Mouse (Mus musculus): ENCODE results near the gene Pate2. TPM values are rescaled to one million over a fixed set of nuclear protein-coding genes. Genes with fewer than 3 reads are reported as not detected.
"Not testable (repeated sequence)": the region's sequence is repeated elsewhere in the genome, so short reads cannot be mapped to it uniquely, and the experiment has no call there.

Pate2 gene
- polyA plus RNA-seq, 1 experiment from 2014 or later = 1.6 TPM

DNA sequence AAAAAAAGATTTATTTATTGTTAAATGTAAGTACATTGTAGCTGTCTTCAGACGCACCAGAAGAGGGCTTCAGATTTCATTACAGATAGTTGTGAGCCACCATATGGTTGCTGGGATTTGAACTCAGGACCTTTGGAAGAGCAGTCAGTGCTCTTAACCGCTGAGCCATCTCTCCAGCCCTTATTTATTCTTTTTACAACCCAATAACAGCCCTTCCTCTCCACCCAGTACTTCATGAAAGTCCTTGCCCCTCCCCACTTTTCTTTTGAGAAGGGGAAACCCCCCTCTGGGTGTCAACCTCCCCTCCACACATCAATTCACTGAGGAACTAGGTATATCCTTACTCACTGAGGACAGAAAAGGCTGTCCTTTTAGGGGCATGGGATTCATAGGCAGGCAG, 46.7 kb downstream of the Pate2 start:
- H3K36me3 ChIP-seq; ATAC-seq (ENCODE audit: low read depth); H3K27ac ChIP-seq (replicated peaks); H3K4me2 ChIP-seq; H3K27me3 ChIP-seq; H3K9me3 ChIP-seq; H3K9ac ChIP-seq; H3K4me3 ChIP-seq; H3K4me1 ChIP-seq (replicated peaks): not testable (repeated sequence)
- 61% methylated on average over 2 of the region's 2 CpGs for WGBS

DNA sequence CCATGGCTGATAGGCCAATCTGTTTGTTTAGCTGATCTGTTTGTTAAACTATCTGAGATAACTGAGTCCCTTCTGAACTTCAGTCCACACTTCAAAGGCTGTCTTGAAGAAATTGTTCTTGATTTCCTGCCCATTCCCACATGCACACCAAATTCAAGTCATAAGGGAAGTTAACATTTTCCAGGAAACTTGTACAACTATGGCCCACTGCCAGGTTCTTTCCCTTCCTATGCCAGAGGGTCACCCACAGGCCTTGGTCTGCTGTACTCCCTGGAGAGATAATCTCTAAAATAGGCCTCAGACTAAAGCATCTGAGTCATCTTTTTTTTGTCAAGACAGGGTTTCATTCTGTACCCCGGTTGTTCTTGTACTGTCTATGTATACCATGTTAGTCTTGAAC, 62.9 kb downstream of the Pate2 start:
- Histone ChIP-seq H3K27me3 (no peaks in the 10 kb centered on the region), H3K27ac (replicated peaks) (no peak overlapping the region), H3K9me3 (no peaks in the 10 kb centered on the region), H3K4me3 (no peak overlapping the region), H3K4me2 (no peak overlapping the region), H3K36me3 (no peaks in the 10 kb centered on the region), H3K9ac (no peak overlapping the region), H3K4me1 (replicated peaks) (no peaks in the 10 kb centered on the region)
- WGBS = 85% methylated on average over 1 of the region's 1 CpGs
- ATAC-seq (ENCODE audit: low read depth) = no peak

DNA sequence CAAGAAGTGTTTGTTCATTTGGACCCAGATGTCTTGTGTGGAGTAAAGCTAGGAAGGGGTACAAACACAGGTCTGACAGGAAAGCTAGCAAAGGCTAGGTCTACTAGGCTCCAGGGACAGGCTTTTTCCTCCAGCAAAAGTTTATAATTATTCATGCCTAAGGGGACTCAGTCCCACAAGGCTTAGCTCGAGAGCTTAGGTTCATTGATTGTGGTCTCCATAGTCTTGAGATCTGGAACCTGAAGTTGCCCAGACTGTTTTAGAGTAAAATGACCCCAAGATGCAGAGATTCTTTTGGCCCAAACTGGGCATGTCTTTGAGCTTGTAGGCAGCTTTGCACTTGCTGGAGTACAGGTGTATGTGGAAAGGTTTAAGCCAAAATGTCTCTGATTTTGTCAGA, 78.0 kb downstream of the Pate2 start, which contains the start of gene Pate3:
Gene Pate3, minus strand, starts transcription at position 101 of the 400 bp plus-strand sequence.
- no peak for ATAC-seq (ENCODE audit: low read depth)
- H3K4me1 ChIP-seq (replicated peaks) = no peaks in the 10 kb centered on the region
- no peaks in the 10 kb centered on the region for H3K27me3 ChIP-seq
- no peaks in the 10 kb centered on the region for H3K9me3 ChIP-seq
- H3K36me3 ChIP-seq = no peaks in the 10 kb centered on the region
- no peak within 1 kb of the TSS for H3K9ac ChIP-seq
- H3K4me3 ChIP-seq = no peak within 1 kb of the TSS
- WGBS = 79% methylated on average over 1 of the region's 1 CpGs
- no peak within 1 kb of the TSS for H3K27ac ChIP-seq (replicated peaks)
- H3K4me2 ChIP-seq = no peak within 1 kb of the TSS

DNA sequence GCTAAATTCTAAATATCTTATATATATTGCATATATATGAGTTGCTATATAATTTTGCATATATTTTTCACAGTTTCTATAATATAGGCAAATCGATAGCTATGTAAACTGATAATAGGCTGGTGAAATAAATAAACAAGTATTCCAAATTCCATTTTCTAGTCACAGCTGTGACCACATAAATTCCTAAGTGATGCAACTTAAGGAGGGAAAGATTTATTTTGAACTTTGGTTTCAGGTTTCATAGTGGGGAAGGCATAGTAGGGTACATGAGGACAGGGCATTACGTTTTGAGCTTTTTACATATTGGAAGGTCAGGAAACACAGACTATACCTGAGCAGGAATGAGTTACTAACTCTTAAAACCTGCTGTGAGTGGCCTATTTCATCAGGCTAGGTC, 103.5 kb downstream of the Pate2 start:
- no peak overlapping the region for H3K4me2 ChIP-seq
- 87% methylated on average over 2 of the region's 2 CpGs for WGBS
- no peak overlapping the region for H3K4me3 ChIP-seq
- H3K27me3 ChIP-seq = no peaks in the 10 kb centered on the region
- no peaks in the 10 kb centered on the region for H3K36me3 ChIP-seq
- no peaks in the 10 kb centered on the region for H3K4me1 ChIP-seq (replicated peaks)
- no peak overlapping the region for H3K9ac ChIP-seq
- no peak overlapping the region for H3K27ac ChIP-seq (replicated peaks)
- no peaks in the 10 kb centered on the region for H3K9me3 ChIP-seq
- no peak for ATAC-seq (ENCODE audit: low read depth)

DNA sequence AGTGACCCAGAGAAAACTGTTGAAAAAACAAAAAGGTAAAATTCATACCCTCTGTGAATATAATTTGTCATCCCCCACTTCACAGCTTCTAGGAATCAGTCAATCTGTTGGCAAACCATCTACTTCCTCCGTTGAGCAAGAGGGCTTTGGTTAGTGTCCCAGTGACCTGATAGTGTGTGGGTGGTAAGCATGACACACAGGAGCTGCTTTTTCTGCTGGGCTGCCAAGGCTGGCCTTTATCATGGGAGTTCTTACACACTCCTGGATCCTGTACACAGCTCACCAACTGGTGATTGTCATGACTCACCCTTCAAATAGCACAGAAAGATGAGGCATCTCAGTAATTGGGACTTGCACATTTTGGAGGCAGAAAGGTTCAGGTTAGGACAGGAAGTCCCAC, 116.9 kb downstream of the Pate2 start, which contains the start of gene Pate1:
Gene Pate1, minus strand, starts transcription at position 378 of the 400 bp plus-strand sequence.
- H3K4me1 ChIP-seq (replicated peaks) = no peaks in the 10 kb centered on the region
- H3K9ac ChIP-seq = no peak within 1 kb of the TSS
- no peaks in the 10 kb centered on the region for H3K9me3 ChIP-seq
- no peak within 1 kb of the TSS for H3K4me3 ChIP-seq
- no peaks in the 10 kb centered on the region for H3K36me3 ChIP-seq
- 73% methylated on average over 1 of the region's 1 CpGs for WGBS
- no peak within 1 kb of the TSS for H3K27ac ChIP-seq (replicated peaks)
- ATAC-seq (ENCODE audit: low read depth) = no peak
- no peak within 1 kb of the TSS for H3K4me2 ChIP-seq
- no peaks in the 10 kb centered on the region for H3K27me3 ChIP-seq

DNA sequence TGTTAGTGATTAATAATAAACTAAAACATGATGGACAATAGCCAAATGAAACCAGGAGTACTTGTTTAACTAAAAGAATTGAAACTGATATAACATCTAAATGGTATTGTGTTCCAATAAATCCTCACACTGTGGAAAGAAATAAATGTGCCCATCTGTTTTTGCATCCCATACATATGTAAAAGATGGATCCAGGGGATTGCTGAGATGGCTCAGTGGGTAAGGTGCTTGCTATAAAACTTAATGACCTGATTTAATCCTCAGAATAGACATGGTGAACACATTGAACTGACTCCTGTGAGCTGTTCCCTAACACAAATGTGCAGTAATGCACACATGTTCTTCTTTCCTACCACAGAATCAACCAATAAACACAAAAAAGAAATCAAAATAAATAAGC, 121.8 kb downstream of the Pate2 start:
- Histone ChIP-seq H3K4me3 (no peak overlapping the region), H3K27ac (replicated peaks) (no peak overlapping the region), H3K9me3 (no peaks in the 10 kb centered on the region), H3K27me3 (no peaks in the 10 kb centered on the region), H3K9ac (no peak overlapping the region), H3K36me3 (no peaks in the 10 kb centered on the region), H3K4me1 (replicated peaks) (no peaks in the 10 kb centered on the region), H3K4me2 (no peak overlapping the region)
- peak; percentile 65 for ATAC-seq (ENCODE audit: low read depth)

DNA sequence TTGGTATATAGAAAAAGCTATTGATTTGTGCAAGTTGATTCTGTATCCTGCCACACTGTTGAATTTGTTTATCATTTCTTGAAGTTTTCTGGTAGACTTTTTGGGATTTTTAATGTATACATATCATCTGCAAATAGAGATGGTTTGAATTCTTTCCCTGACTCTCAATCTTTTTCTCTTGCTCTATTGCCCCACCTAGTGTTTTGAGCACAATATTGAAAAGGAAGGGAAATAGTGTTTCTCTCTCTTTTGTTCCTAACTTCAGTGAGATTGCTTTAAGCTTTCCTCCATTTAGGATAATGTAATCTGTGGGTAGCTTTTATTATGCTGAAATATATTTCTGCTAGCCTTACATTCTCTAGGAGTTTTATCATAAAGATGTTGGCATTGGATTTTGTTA, 137.2 kb downstream of the Pate2 start:
- H3K27ac ChIP-seq (replicated peaks) = no peak overlapping the region
- H3K27me3 ChIP-seq = no peaks in the 10 kb centered on the region
- ATAC-seq (ENCODE audit: low read depth) = no peak
- H3K36me3 ChIP-seq = no peaks in the 10 kb centered on the region
- H3K4me1 ChIP-seq (replicated peaks) = no peaks in the 10 kb centered on the region
- H3K4me3 ChIP-seq = no peak overlapping the region
- H3K9me3 ChIP-seq = peaks cover 5% of the 10 kb centered on the region; the same call in 1 of the 2 replicates
- H3K9ac ChIP-seq = no peak overlapping the region
- H3K4me2 ChIP-seq = no peak overlapping the region

Other genes starting within 250 kb of the Pate2 start
- 3.5 and 4.0 TPM in 2 replicates for gene Cdon, start 149.2 kb upstream of the Pate2 start, polyA plus RNA-seq (2015; fragmentation: Nextera tagmentation; extraction: Ambion mirVana)
- not detected in 2 replicates for gene Gm1113, start 52.0 kb upstream of the Pate2 start, polyA plus RNA-seq (2015; fragmentation: Nextera tagmentation; extraction: Ambion mirVana)
- 25.1 and 25.8 TPM in 2 replicates for gene Ddx25, start 11.8 kb upstream of the Pate2 start, polyA plus RNA-seq (2015; fragmentation: Nextera tagmentation; extraction: Ambion mirVana)
- gene Pus3, start 11.7 kb upstream of the Pate2 start, polyA plus RNA-seq (2015; fragmentation: Nextera tagmentation; extraction: Ambion mirVana) = 15.9 and 17.7 TPM in 2 replicates
- 18.6 and 21.2 TPM in 2 replicates for gene Hyls1, start 114 bp downstream of the Pate2 start, polyA plus RNA-seq (2015; fragmentation: Nextera tagmentation; extraction: Ambion mirVana)
- not detected in 2 replicates for gene Pate4, start 41.7 kb downstream of the Pate2 start, polyA plus RNA-seq (2015; fragmentation: Nextera tagmentation; extraction: Ambion mirVana)
- not detected in 2 replicates for gene Pate3, start 77.9 kb downstream of the Pate2 start, polyA plus RNA-seq (2015; fragmentation: Nextera tagmentation; extraction: Ambion mirVana)
- gene Pate1, start 117.1 kb downstream of the Pate2 start, polyA plus RNA-seq (2015; fragmentation: Nextera tagmentation; extraction: Ambion mirVana) = not detected in 2 replicates
- not detected in 2 replicates for gene Gm17677, start 170.8 kb downstream of the Pate2 start, polyA plus RNA-seq (2015; fragmentation: Nextera tagmentation; extraction: Ambion mirVana)
- not detected in 2 replicates for gene Gm17727, start 207.8 kb downstream of the Pate2 start, polyA plus RNA-seq (2015; fragmentation: Nextera tagmentation; extraction: Ambion mirVana)
- gene Gm27235, start 219.8 kb downstream of the Pate2 start, polyA plus RNA-seq (2015; fragmentation: Nextera tagmentation; extraction: Ambion mirVana) = not detected in 2 replicates
- gene D730048I06Rik, start 219.8 kb downstream of the Pate2 start, polyA plus RNA-seq (2015; fragmentation: Nextera tagmentation; extraction: Ambion mirVana) = not detected in 2 replicates